Mouse (Mus musculus): ENCODE data around the gene Mtmr6. TPM values are rescaled to one million over a fixed set of nuclear protein-coding genes. Genes with fewer than 3 reads are reported as not detected.

Gene Mtmr6
- polyA plus RNA-seq (2021), result 58.1 TPM

DNA sequence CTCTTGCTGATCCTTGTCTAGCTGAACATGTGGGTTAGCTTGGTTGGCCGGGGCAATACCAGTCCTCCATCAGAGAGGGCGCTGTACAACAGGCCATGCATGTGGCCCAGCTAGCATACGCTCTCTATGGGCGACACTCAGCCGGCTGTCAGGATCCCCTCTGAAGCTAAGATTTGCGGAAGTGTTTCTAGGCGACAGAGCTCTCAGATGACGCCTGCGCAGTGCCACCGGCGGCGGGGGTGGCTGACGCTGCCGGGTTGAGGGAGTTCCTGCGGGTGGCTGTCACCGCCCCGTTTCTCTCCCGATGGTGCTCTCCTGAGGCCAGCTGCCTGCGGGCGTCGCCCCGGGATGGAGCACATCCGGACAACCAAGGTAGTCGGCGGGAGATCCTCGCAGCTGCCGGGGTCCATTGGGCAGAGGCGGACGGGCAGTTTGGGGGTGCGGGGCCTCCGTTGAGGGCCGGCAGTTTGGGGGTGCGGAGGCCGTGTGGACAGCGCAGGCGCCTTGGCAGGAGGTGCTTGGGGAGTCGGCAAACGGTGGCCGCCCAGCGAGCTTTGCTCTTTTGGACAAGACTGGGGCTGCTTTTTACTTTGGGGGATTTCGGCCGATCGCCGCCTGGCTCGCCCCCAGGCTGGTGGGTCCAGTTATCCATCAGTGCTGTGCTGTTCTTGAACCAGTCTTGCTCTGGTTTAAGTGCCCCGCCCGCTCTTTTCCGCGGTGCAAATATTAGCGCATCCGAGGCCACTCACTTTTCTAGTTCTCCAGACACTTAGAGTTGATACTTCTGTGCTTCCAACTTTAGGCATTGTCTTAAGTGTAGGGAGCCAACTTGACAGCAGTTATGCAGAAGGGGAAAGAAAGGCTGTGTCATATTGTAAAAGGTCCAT lies at the start of gene Mtmr6:
Mtmr6 (plus strand) TSS at position 239 of the 887 bp plus-strand sequence.
- ChIA-PET CTCF (interaction anchor here (0.9 to 1.7 kb wide), 4 partner anchors 9 to 163 kb away, joined by 3 to 18 read pairs (median 5); no protein-coding TSS in a partner anchor), POLR2A (no interaction called here)
- in situ Hi-C loops (cut with MboI; ENCODE audit: low pct_unique_long_range_greater_than_20kb), result loop anchor here (5.0 to 25.0 kb wide), 2 partner anchors 167 to 422 kb away; no protein-coding TSS in a partner anchor
- TF ChIP-seq CTCF (IDR thresholded peaks at IDR 0.05), result peak; percentile 96
- peak; percentile 98 for ATAC-seq
- DNase-seq (ENCODE audit: low read depth, low spot score), result peak; percentile 91
- peaks cover 5% of the 10 kb centered on the region for H3K27me3 ChIP-seq

DNA sequence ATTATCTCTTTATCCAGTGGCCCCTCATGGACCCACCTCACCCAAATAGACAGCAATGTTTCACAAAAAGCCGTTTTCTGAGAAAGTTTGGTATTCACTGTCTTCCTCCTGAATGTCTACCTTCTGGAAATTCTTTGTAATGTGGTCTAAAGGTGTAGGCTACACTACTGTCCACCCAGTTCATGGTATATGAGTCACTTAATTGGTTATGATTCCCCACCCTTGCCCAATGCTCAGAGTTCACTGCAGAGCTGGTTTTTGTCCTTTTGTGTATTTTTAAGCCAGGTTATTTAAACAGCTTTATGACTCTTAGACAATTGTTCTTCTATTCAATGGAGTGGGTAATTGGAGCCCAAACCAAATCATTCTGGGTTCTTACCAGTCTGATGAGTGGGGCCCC lies 48.9 kb upstream of the Mtmr6 start:
- TF ChIP-seq CTCF (IDR thresholded peaks at IDR 0.05), result no peak
- no peaks in the 10 kb centered on the region for H3K27me3 ChIP-seq
- DNase-seq (ENCODE audit: low read depth, low spot score) (no peak), ATAC-seq (no peak)
- in situ Hi-C loops (cut with MboI; ENCODE audit: low pct_unique_long_range_greater_than_20kb), result no loop called here
- ChIA-PET POLR2A (no interaction called here), CTCF (no interaction called here)

DNA sequence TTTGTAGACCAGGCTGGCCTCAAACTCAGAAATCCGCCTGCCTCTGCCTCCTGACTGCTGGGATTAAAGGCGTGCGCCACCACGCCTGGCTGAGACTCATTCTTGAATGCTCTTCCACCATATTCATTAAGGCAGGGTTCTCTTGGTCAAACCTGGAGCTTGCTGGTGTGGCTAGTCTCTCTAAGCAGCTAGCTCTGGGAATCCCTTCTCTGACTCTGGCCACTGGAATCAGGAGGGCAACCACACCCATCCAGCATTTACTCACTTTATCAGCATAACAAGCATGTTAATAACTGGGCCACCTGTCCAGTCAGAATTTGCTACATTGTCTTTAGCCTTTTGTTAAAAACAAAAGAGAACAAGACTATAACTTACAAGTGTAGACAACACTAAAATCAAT lies 47.4 kb upstream of the Mtmr6 start:
- ChIA-PET POLR2A (interaction anchor here (1.4 kb wide), 1 partner anchor 8 kb away, joined by 4 read pairs; no protein-coding TSS in a partner anchor), CTCF (no interaction called here)
- in situ Hi-C loops (cut with MboI; ENCODE audit: low pct_unique_long_range_greater_than_20kb), result no loop called here
- ATAC-seq (no peak), DNase-seq (ENCODE audit: low read depth, low spot score) (no peak)
- H3K27me3 ChIP-seq, result no peaks in the 10 kb centered on the region
- no peak for TF ChIP-seq CTCF (IDR thresholded peaks at IDR 0.05)

DNA sequence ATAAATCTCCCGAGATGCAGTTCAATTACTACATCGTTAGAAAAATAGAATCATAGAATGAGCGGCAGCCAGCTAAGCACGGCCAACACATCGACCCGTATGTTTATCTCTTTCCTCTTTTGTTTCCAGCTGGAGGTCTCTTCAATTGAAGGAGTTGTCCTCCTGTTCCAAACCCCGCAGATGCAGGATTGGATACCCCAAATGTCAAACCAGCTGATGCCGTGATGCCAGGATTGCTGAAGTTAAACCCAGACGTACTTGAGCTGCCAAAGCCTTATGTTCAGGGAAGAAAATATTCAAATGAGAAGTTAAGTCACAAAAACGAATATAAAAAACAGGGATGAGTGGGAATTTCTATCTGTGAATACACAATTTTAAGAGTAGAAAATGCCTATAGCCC lies 45.1 kb upstream of the Mtmr6 start:
- ChIA-PET CTCF (no interaction called here), POLR2A (no interaction called here)
- ATAC-seq (no peak), DNase-seq (ENCODE audit: low read depth, low spot score) (no peak)
- TF ChIP-seq CTCF (IDR thresholded peaks at IDR 0.05), result no peak
- H3K27me3 ChIP-seq, result no peaks in the 10 kb centered on the region
- in situ Hi-C loops (cut with MboI; ENCODE audit: low pct_unique_long_range_greater_than_20kb), result no loop called here

DNA sequence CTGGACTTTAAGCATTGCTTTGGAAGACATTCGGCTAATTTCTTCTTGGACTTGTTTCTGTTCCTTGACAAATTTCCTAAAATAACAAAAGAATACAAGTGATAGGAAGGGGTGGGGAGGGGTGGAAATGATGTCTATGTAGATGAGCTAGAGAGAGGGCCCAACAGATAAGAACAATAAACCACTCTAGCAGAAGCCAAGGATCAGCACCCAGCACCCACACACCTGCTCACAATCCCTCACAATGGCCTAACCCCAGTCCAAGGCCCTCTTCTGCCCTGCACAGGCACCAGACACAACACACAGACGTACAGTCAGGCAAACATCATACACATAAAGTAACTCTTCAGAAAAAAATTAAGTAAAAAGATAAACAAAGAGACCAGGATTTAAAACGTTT lies 26.5 kb upstream of the Mtmr6 start:
- H3K27me3 ChIP-seq, result no peaks in the 10 kb centered on the region
- in situ Hi-C loops (cut with MboI; ENCODE audit: low pct_unique_long_range_greater_than_20kb), result no loop called here
- POLR2A ChIA-PET, result no interaction called here
- ATAC-seq, result no peak
- DNase-seq (ENCODE audit: low read depth, low spot score), result no peak
- CTCF ChIA-PET, result interaction anchor here (1.3 to 1.9 kb wide), 3 partner anchors 8 to 12 kb away, joined by 3 to 4 read pairs (median 3); no protein-coding TSS in a partner anchor
- TF ChIP-seq CTCF (IDR thresholded peaks at IDR 0.05), result no peak

DNA sequence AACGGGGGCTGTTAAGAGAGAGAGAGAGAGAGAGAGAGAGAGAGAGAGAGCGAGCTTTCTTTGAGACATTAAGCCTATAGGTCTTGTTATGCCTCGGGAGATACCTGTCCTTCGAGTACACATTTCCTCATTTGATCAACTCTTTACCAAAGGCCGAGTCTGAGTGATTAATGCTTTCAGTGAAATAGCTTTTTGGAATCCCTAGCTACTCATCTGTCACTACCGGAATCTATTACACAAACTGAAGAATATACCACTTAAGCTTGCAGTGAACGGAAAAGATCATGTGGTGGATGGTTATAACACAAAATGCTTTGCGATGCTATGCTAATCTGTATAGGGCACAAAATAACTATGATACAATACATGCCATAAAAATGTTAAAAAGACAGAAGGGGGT lies 14.7 kb upstream of the Mtmr6 start:
- CTCF ChIA-PET, result interaction anchor here (1.2 to 1.8 kb wide), 3 partner anchors 14 to 41 kb away, joined by 3 to 4 read pairs (median 3); partner anchors contain the start of gene Mtmr6
- no peak for TF ChIP-seq CTCF (IDR thresholded peaks at IDR 0.05)
- ATAC-seq, result no peak
- DNase-seq (ENCODE audit: low read depth, low spot score), result no peak
- in situ Hi-C loops (cut with MboI; ENCODE audit: low pct_unique_long_range_greater_than_20kb), result loop anchor here (25.0 kb wide), 1 partner anchor 437 kb away; no protein-coding TSS in a partner anchor
- no peaks in the 10 kb centered on the region for H3K27me3 ChIP-seq
- POLR2A ChIA-PET, result interaction anchor here (1.3 kb wide), 1 partner anchor 19 kb away, joined by 3 read pairs; no protein-coding TSS in a partner anchor

DNA sequence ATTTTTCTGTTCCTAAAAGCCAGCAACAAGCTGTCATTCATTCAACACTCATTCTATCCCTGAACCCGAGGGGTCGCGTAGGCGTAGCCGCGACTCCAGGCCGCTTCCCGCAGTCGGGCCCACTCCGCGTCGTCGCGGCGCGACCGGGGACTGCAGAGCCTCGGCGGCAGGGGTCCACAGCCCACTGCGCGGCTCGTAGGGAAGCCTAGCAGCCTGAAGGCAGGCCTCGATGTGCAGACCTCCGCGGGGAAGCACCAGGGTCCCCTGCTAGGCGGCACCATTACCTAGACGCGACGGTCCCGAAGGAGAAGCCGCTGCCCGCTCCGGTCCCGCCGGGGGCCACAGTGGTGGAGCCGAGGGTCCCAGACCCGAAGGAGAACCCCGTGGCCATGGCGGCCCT lies 14.1 kb upstream of the Mtmr6 start:
- POLR2A ChIA-PET, result interaction anchor here (1.3 kb wide), 1 partner anchor 20 kb away, joined by 3 read pairs; no protein-coding TSS in a partner anchor
- DNase-seq (ENCODE audit: low read depth, low spot score) (no peak), ATAC-seq (peak; percentile 51)
- in situ Hi-C loops (cut with MboI; ENCODE audit: low pct_unique_long_range_greater_than_20kb), result loop anchor here (25.0 kb wide), 1 partner anchor 436 kb away; no protein-coding TSS in a partner anchor
- CTCF ChIA-PET, result interaction anchor here (1.2 to 1.8 kb wide), 3 partner anchors 14 to 40 kb away, joined by 3 to 4 read pairs (median 3); partner anchors contain the start of gene Mtmr6
- no peaks in the 10 kb centered on the region for H3K27me3 ChIP-seq
- no peak for TF ChIP-seq CTCF (IDR thresholded peaks at IDR 0.05)

DNA sequence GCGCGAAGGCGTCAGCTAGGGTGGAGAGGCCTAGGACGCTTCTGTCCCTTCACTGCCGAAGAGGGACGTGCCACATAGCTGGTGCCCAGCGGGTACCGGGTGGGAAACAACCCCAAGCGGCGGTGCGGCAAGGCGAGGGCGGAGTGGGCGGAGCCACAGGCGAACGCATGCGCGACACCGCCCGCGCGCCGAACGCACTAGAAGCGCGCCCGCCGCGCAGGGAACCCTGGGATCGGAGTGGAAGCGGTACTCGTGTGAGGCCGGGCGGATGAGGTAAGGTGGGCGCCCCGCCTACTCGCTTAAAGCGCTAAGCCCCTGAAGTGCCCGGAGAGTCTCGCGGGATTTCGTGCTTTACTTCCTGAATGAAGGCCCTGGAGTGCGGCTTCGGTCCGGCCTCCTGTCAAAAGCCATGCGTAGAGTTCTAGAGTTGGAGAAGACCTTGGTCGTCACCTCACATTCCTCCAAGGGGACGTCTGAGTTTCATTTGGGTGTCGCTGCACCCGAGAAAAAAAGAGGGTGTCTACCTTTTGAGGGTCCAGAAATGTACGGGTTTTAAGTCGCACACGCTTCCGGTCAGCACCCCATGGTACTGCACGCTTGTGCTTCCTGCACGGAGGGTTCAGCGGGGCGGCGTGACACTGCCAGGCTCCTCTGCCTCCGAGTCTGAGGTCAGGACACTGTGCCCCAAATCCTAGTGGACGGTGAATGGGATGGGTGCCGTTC lies 13.6 kb upstream of the Mtmr6 start, which contains the start of the genes Nupl1 and Gm49336:
Nupl1 (minus strand) TSS at position 151 of the 723 bp plus-strand sequence.
Gm49336 (minus strand) TSS at position 227 of the 723 bp plus-strand sequence.
- ChIA-PET POLR2A (interaction anchor here (1.3 to 2.0 kb wide), 2 partner anchors 11 to 20 kb away, joined by 3 to 6 read pairs; no protein-coding TSS in a partner anchor), CTCF (interaction anchor here (1.8 to 2.8 kb wide), 2 partner anchors 11 to 40 kb away, joined by 4 to 15 read pairs; no protein-coding TSS in a partner anchor)
- H3K27me3 ChIP-seq, result no peaks in the 10 kb centered on the region
- peak; percentile 98 for ATAC-seq
- in situ Hi-C loops (cut with MboI; ENCODE audit: low pct_unique_long_range_greater_than_20kb), result loop anchor here (25.0 kb wide), 1 partner anchor 436 kb away; no protein-coding TSS in a partner anchor
- DNase-seq (ENCODE audit: low read depth, low spot score), result peak; percentile 93
- no peak for TF ChIP-seq CTCF (IDR thresholded peaks at IDR 0.05)

DNA sequence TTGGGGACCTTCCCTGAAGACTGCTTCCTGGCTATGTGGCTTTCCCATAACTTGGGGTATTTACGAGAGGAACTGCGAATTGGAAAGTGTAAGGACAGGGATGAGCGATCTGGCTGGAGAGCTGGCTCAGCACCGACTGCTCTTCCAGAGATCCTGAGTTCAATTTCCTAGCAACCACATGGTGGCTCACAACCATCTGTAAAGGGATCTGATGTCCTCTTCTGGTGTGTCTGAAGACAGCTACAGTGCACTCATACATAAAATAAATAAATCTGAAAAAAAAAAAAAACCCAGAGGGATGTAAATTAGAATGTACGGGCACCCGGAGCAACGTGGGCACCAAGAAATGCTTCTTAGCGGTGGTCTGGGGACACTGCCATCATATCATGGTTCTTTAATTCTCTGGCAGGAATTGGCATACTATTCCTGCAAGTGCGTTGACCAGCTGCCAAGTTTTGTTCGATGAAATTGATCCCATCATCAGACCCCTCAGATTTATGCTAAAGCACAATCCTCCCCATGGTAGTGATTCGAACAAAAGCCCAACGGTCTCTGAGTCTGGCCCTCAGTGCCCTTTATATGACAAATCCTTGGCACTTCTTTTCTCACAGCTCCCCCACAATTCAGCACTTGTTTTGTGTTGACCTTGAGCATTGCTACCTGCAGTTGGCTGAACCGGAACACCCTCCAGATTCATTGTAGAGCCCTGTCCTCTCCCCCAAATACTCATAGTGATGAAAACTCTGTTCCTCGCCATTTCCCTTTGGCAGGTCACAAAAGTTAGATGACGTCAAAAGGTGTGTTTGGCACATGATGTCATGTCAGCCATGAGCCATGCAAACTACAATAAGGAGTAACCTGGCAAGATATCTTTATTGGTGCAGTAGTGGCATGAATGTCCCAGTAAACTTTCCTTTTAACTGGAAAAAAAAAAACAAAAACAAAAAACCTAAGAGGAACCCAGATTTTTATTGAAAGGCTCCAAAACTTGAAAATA lies 12.7 kb upstream of the Mtmr6 start:
- in situ Hi-C loops (cut with MboI; ENCODE audit: low pct_unique_long_range_greater_than_20kb), result loop anchor here (25.0 kb wide), 1 partner anchor 435 kb away; no protein-coding TSS in a partner anchor
- ATAC-seq, result peak; percentile 27
- CTCF ChIA-PET, result interaction anchor here (0.8 to 4.3 kb wide), 3 partner anchors 8 to 13 kb away, joined by 3 to 18 read pairs (median 15); partner anchors contain the start of gene Mtmr6
- no peak for DNase-seq (ENCODE audit: low read depth, low spot score)
- TF ChIP-seq CTCF (IDR thresholded peaks at IDR 0.05), result peak; percentile 34
- POLR2A ChIA-PET, result interaction anchor here (0.7 to 2.0 kb wide), 2 partner anchors 10 to 252 kb away, joined by 5 to 6 read pairs; no protein-coding TSS in a partner anchor
- no peaks in the 10 kb centered on the region for H3K27me3 ChIP-seq
